Mouse (Mus musculus): ENCODE measurements around the gene Ankrd17.

Ankrd17 gene

GRCm38 (mm10) chr5:90217791-90218190, 148.6 kb downstream of the Ankrd17 start:
- no peak for DNase-seq (ENCODE audit: low spot score in 2 of 2)

GRCm38 (mm10) chr5:90217226-90217625, 149.2 kb downstream of the Ankrd17 start:
- DNase-seq (ENCODE audit: low spot score in 2 of 2): no peak

- no peak for DNase-seq (ENCODE audit: low spot score in 2 of 2)
Measured at GRCm38 (mm10) chr5:90213356-90213755, 153.0 kb downstream of the Ankrd17 start.

- DNase-seq (ENCODE audit: low spot score in 2 of 2): peak in 1 of 2 experiments; percentile 26
Measured at GRCm38 (mm10) chr5:90203168-90203567, 163.2 kb downstream of the Ankrd17 start.

- no peak for DNase-seq (ENCODE audit: low spot score in 2 of 2)
Measured at GRCm38 (mm10) chr5:90202447-90203117, 163.8 kb downstream of the Ankrd17 start.

- DNase-seq (ENCODE audit: low spot score in 2 of 2): no peak
Measured at GRCm38 (mm10) chr5:90199922-90200632, 166.3 kb downstream of the Ankrd17 start.

GRCm38 (mm10) chr5:90194831-90195230, 171.5 kb downstream of the Ankrd17 start:
- DNase-seq (ENCODE audit: low spot score in 2 of 2): peak in 1 of 2 experiments; percentile 39

GRCm38 (mm10) chr5:90182782-90183181, 183.6 kb downstream of the Ankrd17 start:
- DNase-seq (ENCODE audit: low spot score in 2 of 2): no peak

GRCm38 (mm10) chr5:90179094-90179493, 187.3 kb downstream of the Ankrd17 start:
- DNase-seq (ENCODE audit: low spot score in 2 of 2): no peak

DNA sequence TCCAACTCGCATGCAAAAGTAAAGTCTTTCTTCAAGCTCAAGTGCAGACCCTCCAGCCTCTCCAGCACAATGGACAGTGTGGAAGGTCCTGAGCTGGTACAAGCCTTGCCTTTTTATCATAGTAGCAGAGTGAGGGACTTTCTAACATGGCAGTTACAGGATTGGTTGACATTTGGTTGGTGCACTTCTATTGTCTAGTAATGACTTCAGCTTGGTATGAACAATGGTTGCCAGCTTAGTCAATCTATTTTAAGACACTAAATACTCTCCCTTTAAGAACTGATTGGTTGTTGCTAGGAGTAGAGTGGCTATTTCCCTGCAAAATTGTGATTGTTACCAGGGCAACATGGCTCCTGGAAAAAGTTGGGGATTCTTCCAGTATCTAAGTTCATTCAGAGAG, 188.3 kb downstream of the Ankrd17 start:
- DNase-seq (ENCODE audit: low spot score in 2 of 2): peak; percentile 55 to 76

Measured in heart, adult 9 months (tissue).